Mouse (Mus musculus) myocyte (in vitro differentiated cells): ENCODE measurements around the gene Fam78b. TPM values are rescaled to one million over a fixed set of nuclear protein-coding genes. Genes with fewer than 3 reads are reported as not detected.
A peak's percentile ranks its signal among the peaks of the same experiment; 100 is the strongest.

ENCODE experiments used
- H3K27me3 ChIP-seq: one replicate; pipeline ENCODE4 v1.6.1; 2011; ENCODE audit not compliant: control insufficient read depth, insufficient read depth, insufficient read length
- H3K36me3 ChIP-seq: one replicate; pipeline ENCODE4 v1.6.1; 2011; ENCODE audit not compliant: control insufficient read depth, insufficient read depth
- H3K4me2 ChIP-seq: one replicate; pipeline ENCODE4 v1.6.1; 2011; ENCODE audit warnings: low read depth, control low read depth
- H3K4me3 ChIP-seq: one replicate; pipeline ENCODE4 v1.5.1; 2011; ENCODE audit warnings: mild to moderate bottlenecking, control low read depth, moderate library complexity
- H3K79me2 ChIP-seq: one replicate; pipeline ENCODE4 v1.6.1; 2011; ENCODE audit not compliant: control insufficient read depth, insufficient read depth
- H3ac ChIP-seq: one replicate; pipeline ENCODE4 v1.6.1; 2011; ENCODE audit not compliant: control insufficient read depth, insufficient read length
- CEBPB ChIP-seq: IDR thresholded peaks from 2 replicates; pipeline ENCODE4 v1.6.1; 2011; ENCODE audit warnings: mild to moderate bottlenecking, moderate library complexity; ENCODE audit not compliant: poor library complexity, insufficient read depth, severe bottlenecking
- E2F4 ChIP-seq: IDR thresholded peaks from one replicate; pipeline ENCODE4 v1.6.1; 2011; ENCODE audit warnings: mild to moderate bottlenecking, control low read depth, moderate library complexity; ENCODE audit not compliant: insufficient read depth
- MAX ChIP-seq: IDR thresholded peaks from one replicate; pipeline ENCODE4 v1.6.1; 2011; ENCODE audit warnings: low read depth, mild to moderate bottlenecking, control low read depth
- MYOD1 ChIP-seq, 3 experiments: IDR thresholded peaks; one replicate each; pipeline ENCODE4 v1.6.1; 2011; ENCODE audit warnings: control low read depth in 2 of 3, low read depth in 2 of 3, mild to moderate bottlenecking in 2 of 3, moderate library complexity in 1 of 3; ENCODE audit not compliant: insufficient read length in 2 of 3, control insufficient read depth in 1 of 3
- MYOG ChIP-seq, 3 experiments: IDR thresholded peaks; one replicate each; pipeline ENCODE4 v1.6.1; 2011; ENCODE audit warnings: control low read depth in 2 of 3, low read depth in 2 of 3, mild to moderate bottlenecking in 2 of 3; ENCODE audit not compliant: insufficient read length in 2 of 3, control insufficient read depth in 1 of 3, insufficient read depth in 1 of 3
- POLR2A ChIP-seq: IDR thresholded peaks from one replicate; pipeline ENCODE4 v1.6.1; 2011; ENCODE audit warnings: low read depth, mild to moderate bottlenecking, control low read depth, moderate library complexity; ENCODE audit not compliant: insufficient read length
- POLR2AphosphoS2 ChIP-seq: IDR thresholded peaks from one replicate; pipeline ENCODE4 v1.6.1; 2011; ENCODE audit warnings: low read depth, control low read depth; ENCODE audit not compliant: insufficient read length
- REST ChIP-seq: IDR thresholded peaks from one replicate; pipeline ENCODE4 v1.6.1; 2011; ENCODE audit warnings: mild to moderate bottlenecking, control low read depth, moderate library complexity; ENCODE audit not compliant: insufficient read depth, insufficient read length
- SRF ChIP-seq: IDR thresholded peaks from one replicate; pipeline ENCODE4 v1.6.1; 2011; ENCODE audit warnings: low read depth; ENCODE audit not compliant: control insufficient read depth, insufficient read length
- TCF12 ChIP-seq: IDR thresholded peaks from one replicate; pipeline ENCODE4 v1.6.1; 2011; ENCODE audit warnings: mild to moderate bottlenecking, control low read depth; ENCODE audit not compliant: poor library complexity, insufficient read depth, severe bottlenecking
- TCF3 ChIP-seq: IDR thresholded peaks from one replicate; pipeline ENCODE4 v1.6.1; 2011; ENCODE audit warnings: low read depth, control low read depth; ENCODE audit not compliant: insufficient read length
- USF1 ChIP-seq: IDR thresholded peaks from one replicate; pipeline ENCODE4 v1.6.1; 2011; ENCODE audit warnings: low read depth, mild to moderate bottlenecking, control low read depth, moderate library complexity
- polyA plus RNA-seq: library from polyadenylated mRNA; unstranded; fragments of >200 nt; fragmentation: generic; extraction: Trizol; gene quantifications from one replicate; pipeline ENCODE4 v1.2.1, GENCODE M21; 2012; ENCODE audit warnings: missing spikeins

Fam78b gene
- polyA plus RNA-seq, 1 experiment, result 0.92 TPM

GRCm38 (mm10) chr1:167119439-167119838 is 118.2 kb downstream of the Fam78b start:
- Histone ChIP-seq H3K36me3 (no peaks in the 10 kb centered on the region), H3K4me3 (no peak overlapping the region), H3K4me2 (no peak overlapping the region), H3K79me2 (no peaks in the 10 kb centered on the region), H3ac (no peak overlapping the region), H3K27me3 (no peaks in the 10 kb centered on the region)
- TF ChIP-seq TCF12 (no peak), CEBPB (no peak), E2F4 (no peak), POLR2AphosphoS2 (no peak), MAX (no peak), POLR2A (no peak), TCF3 (no peak), SRF (no peak), USF1 (no peak), REST (no peak), MYOD1 (IDR thresholded peaks at IDR 0.05; ENCODE audit: control insufficient read depth in 1 of 3, insufficient read length in 2 of 3, low read depth in 2 of 3) (no peak), MYOG (IDR thresholded peaks at IDR 0.05; ENCODE audit: control insufficient read depth in 1 of 3, insufficient read depth in 1 of 3, insufficient read length in 2 of 3, low read depth in 2 of 3) (no peak)

GRCm38 (mm10) chr1:167122436-167122835 is 121.2 kb downstream of the Fam78b start:
- no peak overlapping the region for H3ac ChIP-seq
- H3K27me3 ChIP-seq, result no peaks in the 10 kb centered on the region
- no peak overlapping the region for H3K4me2 ChIP-seq
- TF ChIP-seq MYOG (IDR thresholded peaks at IDR 0.05; ENCODE audit: control insufficient read depth in 1 of 3, insufficient read depth in 1 of 3, insufficient read length in 2 of 3, low read depth in 2 of 3) (no peak), SRF (no peak), POLR2A (no peak), TCF3 (no peak), CEBPB (no peak), REST (no peak), MYOD1 (IDR thresholded peaks at IDR 0.05; ENCODE audit: control insufficient read depth in 1 of 3, insufficient read length in 2 of 3, low read depth in 2 of 3) (no peak), TCF12 (no peak), MAX (no peak), POLR2AphosphoS2 (no peak), USF1 (no peak), E2F4 (no peak)
- no peaks in the 10 kb centered on the region for H3K36me3 ChIP-seq
- no peak overlapping the region for H3K4me3 ChIP-seq
- H3K79me2 ChIP-seq, result no peaks in the 10 kb centered on the region

DNA sequence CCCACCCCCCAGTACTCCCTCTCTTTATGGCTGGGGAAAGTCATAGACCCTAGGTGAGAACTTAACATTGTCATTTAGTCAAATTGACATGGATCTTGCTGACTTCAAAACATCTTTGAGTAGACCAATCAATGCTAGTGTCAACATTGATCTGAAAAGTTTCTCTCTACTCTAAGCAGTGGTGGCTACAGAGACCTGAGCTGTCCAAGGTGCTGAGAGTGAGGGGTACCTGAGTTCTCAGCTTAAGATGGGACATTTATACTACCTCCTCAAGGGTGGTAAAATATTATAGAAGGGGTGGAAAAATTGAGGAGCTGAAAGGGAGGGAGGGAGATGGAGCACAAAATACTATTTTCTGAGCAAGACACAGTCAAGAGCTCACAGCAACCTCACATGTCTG is 122.3 kb downstream of the Fam78b start:
- Histone ChIP-seq H3K27me3 (no peaks in the 10 kb centered on the region), H3K4me3 (no peak overlapping the region), H3ac (no peak overlapping the region), H3K36me3 (no peaks in the 10 kb centered on the region), H3K4me2 (no peak overlapping the region), H3K79me2 (no peaks in the 10 kb centered on the region)
- TF ChIP-seq POLR2AphosphoS2 (no peak), E2F4 (no peak), REST (peak; percentile 70), TCF12 (no peak), USF1 (no peak)

GRCm38 (mm10) chr1:167125870-167126269 is 124.7 kb downstream of the Fam78b start:
- Histone ChIP-seq H3K27me3 (no peaks in the 10 kb centered on the region), H3K4me3 (no peak overlapping the region), H3K36me3 (no peaks in the 10 kb centered on the region), H3K79me2 (no peaks in the 10 kb centered on the region), H3K4me2 (no peak overlapping the region), H3ac (no peak overlapping the region)
- TF ChIP-seq E2F4, result no peak
- TF ChIP-seq MYOD1 (IDR thresholded peaks at IDR 0.05; ENCODE audit: control insufficient read depth in 1 of 3, insufficient read length in 2 of 3, low read depth in 2 of 3), result no peak
- no peak for TF ChIP-seq USF1
- TF ChIP-seq CEBPB, result no peak
- no peak for TF ChIP-seq SRF
- TF ChIP-seq MAX, result no peak
- TF ChIP-seq TCF3, result no peak
- no peak for TF ChIP-seq POLR2A
- no peak for TF ChIP-seq MYOG (IDR thresholded peaks at IDR 0.05; ENCODE audit: control insufficient read depth in 1 of 3, insufficient read depth in 1 of 3, insufficient read length in 2 of 3, low read depth in 2 of 3)
- no peak for TF ChIP-seq TCF12
- no peak for TF ChIP-seq REST
- no peak for TF ChIP-seq POLR2AphosphoS2

GRCm38 (mm10) chr1:167126292-167126691 is 125.1 kb downstream of the Fam78b start:
- H3ac ChIP-seq, result no peak overlapping the region
- H3K27me3 ChIP-seq, result no peaks in the 10 kb centered on the region
- H3K4me2 ChIP-seq, result no peak overlapping the region
- no peaks in the 10 kb centered on the region for H3K79me2 ChIP-seq
- no peak overlapping the region for H3K4me3 ChIP-seq
- no peak for TF ChIP-seq E2F4
- no peak for TF ChIP-seq TCF3
- TF ChIP-seq POLR2AphosphoS2, result no peak
- no peak for TF ChIP-seq SRF
- no peak for TF ChIP-seq MYOD1 (IDR thresholded peaks at IDR 0.05; ENCODE audit: control insufficient read depth in 1 of 3, insufficient read length in 2 of 3, low read depth in 2 of 3)
- no peak for TF ChIP-seq POLR2A
- no peak for TF ChIP-seq MAX
- H3K36me3 ChIP-seq, result no peaks in the 10 kb centered on the region
